Mouse (Mus musculus): ENCODE data around the gene Krt2. TPM values are rescaled to one million over a fixed set of nuclear protein-coding genes. Genes with fewer than 3 reads are reported as not detected.
A peak's percentile ranks its signal among the peaks of the same experiment; 100 is the strongest.

Krt2 gene
- polyA plus RNA-seq, 1 experiment, result not detected

DNA sequence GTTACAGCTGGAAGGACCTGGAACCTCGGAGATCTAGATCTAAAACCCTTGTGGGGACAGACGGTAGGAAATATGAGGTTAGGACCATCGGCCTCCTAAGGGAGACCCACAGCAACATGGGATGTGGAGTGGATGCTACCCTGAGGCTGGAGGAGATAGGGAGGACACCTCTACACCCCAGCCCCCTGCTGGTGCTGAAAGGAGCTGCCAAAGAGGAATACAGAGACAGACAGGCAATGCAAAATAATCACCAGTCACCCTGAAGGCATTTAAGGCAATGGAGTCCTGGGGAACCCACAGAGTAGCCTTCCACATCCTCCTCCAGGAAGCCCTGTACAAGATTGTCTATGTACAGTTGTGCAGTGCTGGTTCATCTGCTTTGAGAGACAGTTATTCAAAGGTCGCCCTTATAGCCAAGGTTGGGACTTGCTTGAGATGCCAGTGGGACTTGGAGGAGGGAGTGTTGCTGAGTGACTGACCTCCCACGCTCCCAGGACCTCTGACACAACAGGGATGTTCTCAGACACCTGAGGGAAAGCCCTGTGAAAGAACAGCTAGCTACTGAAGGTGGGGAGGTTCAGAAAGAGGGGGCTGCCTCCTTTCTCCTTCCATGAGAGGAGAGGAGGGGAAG is 45.8 kb downstream of the Krt2 start:
- DNase-seq (ENCODE audit: low read depth), result peak; percentile 27

DNA sequence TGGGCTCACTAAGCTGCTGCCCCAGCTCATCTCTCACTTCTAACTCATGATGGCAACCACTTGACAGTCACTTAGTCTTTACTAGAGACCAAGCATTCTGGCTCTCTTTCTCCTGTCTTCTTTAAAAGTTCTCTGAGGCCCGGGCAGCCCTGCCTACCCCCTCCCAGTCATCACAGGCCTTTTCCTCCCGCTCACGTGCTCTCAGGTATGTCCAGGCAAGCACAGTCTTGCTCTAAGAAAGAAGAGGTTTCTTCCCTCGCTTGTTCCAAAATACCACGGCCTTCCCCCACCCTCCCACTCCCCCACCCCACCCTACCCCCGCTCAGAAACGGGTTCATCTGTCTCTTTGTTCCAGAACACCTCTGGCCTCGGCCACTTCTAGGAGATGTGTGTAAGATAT is 47.7 kb downstream of the Krt2 start:
- DNase-seq (ENCODE audit: low read depth), result no peak

Other genes starting within 250 kb of the Krt2 start
- gene Krt75, start 244.3 kb downstream of the Krt2 start, polyA plus RNA-seq (2012; rRNA removed), result not detected in 2 replicates
- not detected in 2 replicates for gene Gm5414, start 190.0 kb downstream of the Krt2 start, polyA plus RNA-seq (2012; rRNA removed)
- gene Gm5478, start 170.8 kb downstream of the Krt2 start, polyA plus RNA-seq (2012; rRNA removed), result not detected in 2 replicates
- not detected in 2 replicates for gene Krt6b, start 137.9 kb downstream of the Krt2 start, polyA plus RNA-seq (2012; rRNA removed)
- gene Krt6a, start 123.9 kb downstream of the Krt2 start, polyA plus RNA-seq (2012; rRNA removed), result not detected in 2 replicates
- 36.9 and 48.0 TPM in 2 replicates for gene Krt5, start 105.3 kb downstream of the Krt2 start, polyA plus RNA-seq (2012; rRNA removed)
- 0.07 TPM in 1 of 2 replicates, not detected in the other for gene Krt71, start 75.1 kb downstream of the Krt2 start, polyA plus RNA-seq (2012; rRNA removed)
- gene Krt72, start 31.7 kb downstream of the Krt2 start, polyA plus RNA-seq (2012; rRNA removed), result not detected in 2 replicates
- not detected in 2 replicates for gene Krt73, start 15.8 kb downstream of the Krt2 start, polyA plus RNA-seq (2012; rRNA removed)
- 0.05 TPM in 1 of 2 replicates, not detected in the other for gene Krt1, start 32.6 kb upstream of the Krt2 start, polyA plus RNA-seq (2012; rRNA removed)
- gene Krt77, start 51.5 kb upstream of the Krt2 start, polyA plus RNA-seq (2012; rRNA removed), result 0.22 TPM in 1 of 2 replicates, not detected in the other
- not detected in 2 replicates for gene Krt76, start 74.8 kb upstream of the Krt2 start, polyA plus RNA-seq (2012; rRNA removed)
- 0.41 and 2.0 TPM in 2 replicates for gene Krt4, start 106.6 kb upstream of the Krt2 start, polyA plus RNA-seq (2012; rRNA removed)
- gene Krt79, start 122.2 kb upstream of the Krt2 start, polyA plus RNA-seq (2012; rRNA removed), result 3.8 and 9.8 TPM in 2 replicates
- gene Krt78, start 136.1 kb upstream of the Krt2 start, polyA plus RNA-seq (2012; rRNA removed), result 0.35 and 0.38 TPM in 2 replicates
- gene Krt8, start 186.3 kb upstream of the Krt2 start, polyA plus RNA-seq (2012; rRNA removed), result 186 and 255 TPM in 2 replicates
- 184 and 254 TPM in 2 replicates for gene Krt18, start 210.0 kb upstream of the Krt2 start, polyA plus RNA-seq (2012; rRNA removed)

All from gonadal fat pad, adult 2 months (tissue).